Mouse (Mus musculus) T-cell, adult 2 months (primary cell): ENCODE results near the gene Reg2.
"Not testable (repeated sequence)": the region's sequence is repeated elsewhere in the genome, so short reads cannot be mapped to it uniquely, and the experiment has no call there.

Experiments used
- DNase-seq: peaks from one replicate; pipeline ENCODE4 v3.0.0; 2022; ENCODE audit warnings: low spot score

The Reg2 gene

DNA sequence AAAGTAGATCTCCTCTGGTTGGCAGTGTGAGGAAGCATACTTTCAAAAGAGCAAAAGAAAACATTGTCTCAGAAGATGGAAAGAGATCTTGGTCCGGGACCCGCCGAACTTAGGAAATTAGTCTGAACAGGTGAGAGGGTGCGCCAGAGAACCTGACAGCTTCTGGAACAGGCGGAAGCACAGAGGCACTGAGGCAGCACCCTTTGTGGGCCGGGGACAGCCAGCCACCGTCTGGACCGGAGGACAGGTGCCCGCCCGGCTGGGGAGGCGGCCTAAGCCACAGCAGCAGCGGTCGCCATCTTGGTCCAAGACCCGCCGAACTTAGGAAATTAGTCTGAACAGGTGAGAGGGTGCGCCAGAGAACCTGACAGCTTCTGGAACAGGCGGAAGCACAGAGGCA is at the start of gene Reg2:
Gene Reg2, plus strand, starts transcription at position 301 of the 400 bp plus-strand sequence.
- not testable (repeated sequence) for DNase-seq

DNA sequence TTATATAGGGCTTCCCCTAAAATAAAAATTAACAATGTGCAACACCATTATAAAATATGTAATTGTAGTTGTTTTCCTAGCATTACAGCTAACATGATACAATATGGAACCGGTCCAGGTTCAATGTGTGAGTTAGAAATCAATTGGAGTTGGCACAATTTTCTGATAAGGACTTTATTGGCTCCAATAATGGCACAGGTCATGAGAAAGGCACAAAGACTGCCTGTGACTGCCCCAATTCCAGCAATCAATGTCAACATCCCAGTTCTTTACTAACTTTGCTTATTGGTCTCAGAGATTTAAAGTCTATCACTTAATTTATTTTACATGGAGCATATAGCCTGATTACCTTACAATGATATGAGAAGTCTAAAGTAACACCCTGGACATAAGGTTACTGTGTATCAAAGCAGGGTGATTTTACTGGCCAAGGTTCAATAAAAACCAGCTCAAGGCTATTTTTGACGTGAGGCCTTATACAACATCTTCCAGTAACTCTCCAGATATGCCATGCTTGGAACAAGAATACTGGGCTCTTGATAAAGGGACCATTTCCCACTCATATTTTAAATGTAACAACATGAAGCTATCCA is 33.4 kb upstream of the Reg2 start:
- DNase-seq, result no peak

DNA sequence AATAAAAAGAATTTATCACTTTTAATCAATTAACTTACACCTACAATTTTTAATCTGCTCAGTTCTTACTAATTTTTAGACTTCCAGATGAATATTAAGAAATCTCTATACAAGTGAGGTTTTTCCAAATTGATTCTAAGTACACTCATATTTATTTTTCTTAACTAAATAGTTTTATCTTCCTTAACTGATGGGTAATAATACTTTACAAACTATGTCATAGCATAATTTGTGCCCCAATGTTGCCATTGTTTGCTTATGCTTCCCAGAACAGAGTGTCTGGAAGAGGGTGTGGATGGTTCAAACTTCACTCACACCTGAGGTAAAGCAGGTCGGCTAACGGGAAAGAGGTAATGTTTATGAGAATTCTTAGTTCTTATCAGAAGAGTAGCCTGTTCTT is 25.1 kb upstream of the Reg2 start, which contains the start of gene Reg3b:
Gene Reg3b, plus strand, starts transcription at position 301 of the 400 bp plus-strand sequence.
- DNase-seq, result no peak

DNA sequence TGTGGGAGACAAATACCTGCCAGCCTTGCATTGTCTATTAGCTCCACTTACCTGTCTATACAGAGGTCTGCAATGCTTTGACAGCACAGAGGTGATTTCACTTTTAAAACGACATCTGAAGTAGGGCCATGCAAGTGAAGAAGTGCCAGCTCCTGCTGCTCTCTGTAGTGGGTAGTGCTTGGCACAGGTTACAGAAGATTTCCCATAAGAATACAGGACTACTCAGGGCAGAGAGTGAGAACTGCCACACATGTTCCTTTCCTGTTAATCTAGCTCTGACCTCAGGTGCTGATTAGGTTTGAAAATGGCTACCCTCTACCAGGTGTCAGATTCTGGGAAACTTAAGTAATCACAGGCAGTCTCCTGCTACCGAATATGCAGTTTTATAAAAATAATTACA is 16.7 kb upstream of the Reg2 start, which contains the start of gene Reg3d:
Gene Reg3d, minus strand, starts transcription at position 101 of the 400 bp plus-strand sequence.
- DNase-seq, result no peak

DNA sequence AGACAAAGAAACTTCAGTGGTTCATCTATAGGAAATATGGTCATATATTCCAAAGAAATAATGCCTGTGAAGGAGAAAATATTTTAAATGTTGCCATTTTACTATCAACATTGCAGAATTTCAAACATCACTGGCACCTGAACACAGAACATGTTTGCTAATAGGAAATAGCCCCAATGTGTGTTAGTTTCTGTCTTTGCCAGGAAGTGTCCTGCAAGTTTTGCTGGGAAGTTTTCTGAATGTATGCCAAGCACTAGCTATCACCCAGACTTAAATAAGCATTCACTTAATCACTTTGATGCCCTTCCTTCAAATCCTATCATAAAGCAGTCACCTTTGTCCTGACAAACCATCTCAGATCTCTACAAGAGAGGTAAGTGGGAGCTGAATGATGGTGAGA is 15.0 kb upstream of the Reg2 start, which contains the start of gene Reg3a:
Gene Reg3a, plus strand, starts transcription at position 301 of the 400 bp plus-strand sequence.
- no peak for DNase-seq

DNA sequence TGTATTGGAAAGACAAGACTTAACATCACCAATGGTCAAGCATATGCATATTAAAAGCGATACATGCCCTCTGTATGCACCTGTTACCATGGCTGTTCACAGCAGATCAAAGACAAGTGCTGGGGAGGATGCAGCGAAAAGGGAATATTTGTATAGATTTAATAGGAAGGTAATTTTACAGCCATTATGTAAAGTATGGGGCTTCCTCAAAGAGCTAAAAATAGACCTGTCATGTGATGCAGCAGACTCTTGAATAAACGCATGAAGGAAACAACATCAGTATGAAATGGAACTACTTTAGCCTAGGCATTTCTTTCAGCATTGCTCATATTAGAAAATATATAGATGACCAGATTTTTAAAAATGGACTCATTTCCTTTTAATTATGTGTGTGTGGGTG is 9.8 kb upstream of the Reg2 start:
- no peak for DNase-seq

DNA sequence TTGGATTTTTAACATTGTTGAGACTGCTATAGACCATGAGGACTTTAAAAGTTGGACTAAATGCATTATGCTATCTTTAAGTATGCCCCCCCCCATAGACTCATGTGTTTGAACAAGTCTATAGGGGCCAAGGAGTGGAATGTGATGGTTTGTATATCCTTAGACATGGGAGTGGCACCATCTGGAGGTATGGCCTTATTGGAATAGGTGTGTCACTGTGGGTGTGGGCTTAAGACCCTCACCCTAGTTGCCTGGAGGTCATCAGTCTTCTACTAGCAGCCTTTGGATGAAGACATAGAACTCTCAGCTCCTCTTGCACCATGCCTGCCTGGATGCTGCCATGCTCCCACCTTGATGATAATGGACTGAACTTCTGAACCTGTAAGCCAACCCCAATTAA is 27.0 kb downstream of the Reg2 start, which contains the start of gene Reg1:
Gene Reg1, plus strand, starts transcription at position 301 of the 400 bp plus-strand sequence.
- DNase-seq, result not testable (repeated sequence)

DNA sequence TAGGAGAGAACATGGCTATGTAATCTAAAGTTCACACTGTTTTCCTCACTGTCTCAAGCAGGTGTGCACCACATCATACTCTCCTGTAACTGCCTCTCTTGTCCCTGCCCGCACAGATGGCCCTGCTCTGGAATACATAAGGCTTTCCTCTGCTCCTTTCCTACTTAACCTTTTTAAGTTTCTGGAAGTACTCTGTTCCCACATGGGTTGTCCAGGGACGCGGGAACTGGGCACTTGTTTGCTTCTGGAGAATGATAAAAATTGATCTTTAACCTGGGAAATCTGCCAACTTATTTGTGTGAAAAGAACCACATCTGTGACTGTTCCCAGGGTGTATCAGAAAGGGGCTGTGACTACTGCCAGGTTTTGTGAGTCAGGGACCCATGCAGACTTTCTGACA is 30.1 kb downstream of the Reg2 start:
- no peak for DNase-seq

DNA sequence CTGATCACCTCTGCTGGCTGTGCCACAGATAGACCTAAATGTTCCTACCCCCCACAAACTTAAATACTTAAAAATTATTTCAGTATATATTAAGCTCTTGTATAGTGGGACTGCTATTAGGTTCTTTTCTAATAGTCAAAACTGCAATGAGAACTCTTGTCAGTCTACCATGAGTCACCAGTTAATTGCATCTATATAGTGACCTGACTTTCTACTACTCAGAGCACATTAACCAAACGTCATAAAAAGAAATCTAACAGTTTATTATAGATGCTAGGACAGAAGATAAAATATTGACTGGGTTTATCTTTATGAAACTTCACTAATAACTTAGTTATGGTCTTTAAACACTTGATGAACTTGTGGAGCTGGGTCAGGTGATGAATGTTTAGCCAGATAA is 51.8 kb downstream of the Reg2 start:
- no peak for DNase-seq

DNA sequence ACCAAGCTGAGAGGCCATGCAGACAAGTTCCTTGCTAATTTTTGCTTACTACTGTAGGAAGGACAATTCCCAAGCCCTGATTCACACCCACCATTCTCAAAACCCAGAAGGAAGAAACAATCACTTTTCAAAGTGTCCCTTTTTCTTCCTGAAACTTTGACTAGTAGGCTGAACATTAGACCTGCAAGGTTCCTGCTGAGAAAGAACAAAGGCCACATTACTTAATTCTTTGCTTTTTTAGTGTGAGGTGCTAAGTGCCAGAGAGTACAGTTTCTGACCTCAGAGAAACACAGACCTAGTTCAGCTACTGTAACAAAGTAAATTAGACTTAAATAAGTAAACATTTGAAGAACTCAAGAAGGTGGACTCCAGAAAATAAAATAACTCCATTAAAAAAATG is 53.0 kb downstream of the Reg2 start:
- no peak for DNase-seq

DNA sequence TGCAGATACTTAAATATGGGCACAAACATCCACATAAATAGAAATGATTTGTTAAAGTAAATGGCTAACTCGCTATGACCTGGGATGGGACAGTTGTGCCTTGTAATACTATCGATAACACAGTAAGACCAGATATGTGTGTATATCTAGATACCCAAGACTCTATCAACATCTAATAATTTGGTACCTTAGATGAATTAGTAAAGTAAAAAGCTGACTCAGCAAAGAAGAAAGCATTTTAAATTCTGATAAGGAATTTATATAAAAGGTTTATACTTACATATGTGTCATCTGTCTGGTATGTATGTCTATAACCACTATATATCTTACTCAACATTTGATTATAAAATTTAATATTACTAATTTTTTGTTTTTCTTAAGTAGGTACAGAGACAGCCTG is 57.4 kb downstream of the Reg2 start:
- no peak for DNase-seq
